Mouse (Mus musculus): Measurements from ENCODE around the gene Olfr690. TPM values are rescaled to one million over a fixed set of nuclear protein-coding genes. Genes with fewer than 3 reads are reported as not detected.

Olfr690 gene
- total RNA-seq, 1 experiment from 2014 or later = not detected

Other genes with a start within 250 kb of the Olfr690 start
- not detected in 3 replicates for gene Olfr680-ps1, start 241.3 kb downstream of the Olfr690 start, total RNA-seq (2017)
- not detected in 3 replicates for gene Olfr681, start 217.3 kb downstream of the Olfr690 start, total RNA-seq (2017)
- not detected in 3 replicates for gene Olfr683, start 187.1 kb downstream of the Olfr690 start, total RNA-seq (2017)
- not detected in 3 replicates for gene Olfr684, start 170.5 kb downstream of the Olfr690 start, total RNA-seq (2017)
- gene Olfr685, start 148.1 kb downstream of the Olfr690 start, total RNA-seq (2017) = not detected in 3 replicates
- not detected in 3 replicates for gene Olfr686, start 126.6 kb downstream of the Olfr690 start, total RNA-seq (2017)
- not detected in 3 replicates for gene Olfr688, start 46.0 kb downstream of the Olfr690 start, total RNA-seq (2017)
- not detected in 3 replicates for gene Olfr689, start 22.9 kb downstream of the Olfr690 start, total RNA-seq (2017)
- not detected in 3 replicates for gene Olfr691, start 8.2 kb upstream of the Olfr690 start, total RNA-seq (2017)
- gene Olfr692, start 34.1 kb upstream of the Olfr690 start, total RNA-seq (2017) = not detected in 3 replicates
- not detected in 3 replicates for gene Gm5901, start 40.9 kb upstream of the Olfr690 start, total RNA-seq (2017)
- 11.8 to 20.1 TPM (median 19.5 TPM) in 3 replicates for gene Fam160a2, start 66.0 kb upstream of the Olfr690 start, total RNA-seq (2017)
- gene Cnga4, start 70.5 kb upstream of the Olfr690 start, total RNA-seq (2017) = not detected in 3 replicates
- gene Cckbr, start 91.6 kb upstream of the Olfr690 start, total RNA-seq (2017) = not detected in 3 replicates
- not detected in 3 replicates for gene Cavin3, start 148.2 kb upstream of the Olfr690 start, total RNA-seq (2017)
- 20.2 to 29.2 TPM (median 28.0 TPM) in 3 replicates for gene Smpd1, start 220.3 kb upstream of the Olfr690 start, total RNA-seq (2017)
- 6.0 to 25.3 TPM (median 10.9 TPM) in 3 replicates for gene Apbb1, start 247.5 kb upstream of the Olfr690 start, total RNA-seq (2017)